Mouse (Mus musculus): ENCODE results near the gene Kcnk13.

DNA sequence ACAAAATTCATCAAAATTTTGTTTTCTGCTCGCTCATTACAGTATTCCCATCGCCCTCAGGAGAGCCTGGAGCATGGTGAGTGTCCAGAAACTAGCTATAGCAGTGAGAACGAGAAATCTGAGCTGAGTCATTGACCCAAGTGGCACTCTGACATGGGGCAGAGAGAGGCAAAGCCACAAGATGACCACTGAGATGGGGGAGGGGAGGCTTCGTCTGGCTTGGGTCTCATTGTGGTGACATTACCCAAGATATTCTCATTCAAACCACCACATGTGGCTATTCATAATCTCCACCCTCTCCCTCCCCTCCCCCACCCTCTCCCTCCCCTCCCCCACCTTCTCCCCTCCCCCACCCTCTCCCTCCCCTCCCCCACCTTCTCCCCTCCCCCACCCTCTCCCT, 143.1 kb downstream of the Kcnk13 start:
- no peak for TF ChIP-seq POLR2A (IDR thresholded peaks at IDR 0.05; ENCODE audit: borderline replicate concordance, extremely low read depth, insufficient read depth, insufficient read length, poor library complexity, severe bottlenecking)
- TF ChIP-seq CTCF (IDR thresholded peaks at IDR 0.05; ENCODE audit: borderline replicate concordance, extremely low read depth, insufficient read depth, insufficient read length) = no peak
